Mouse (Mus musculus) cerebellum, adult 11-12 months (tissue): ENCODE data around the gene Trim3.

Source experiments
- DNase-seq: peaks from one replicate; pipeline ENCODE4 v3.0.0; 2022

Gene Trim3

DNA sequence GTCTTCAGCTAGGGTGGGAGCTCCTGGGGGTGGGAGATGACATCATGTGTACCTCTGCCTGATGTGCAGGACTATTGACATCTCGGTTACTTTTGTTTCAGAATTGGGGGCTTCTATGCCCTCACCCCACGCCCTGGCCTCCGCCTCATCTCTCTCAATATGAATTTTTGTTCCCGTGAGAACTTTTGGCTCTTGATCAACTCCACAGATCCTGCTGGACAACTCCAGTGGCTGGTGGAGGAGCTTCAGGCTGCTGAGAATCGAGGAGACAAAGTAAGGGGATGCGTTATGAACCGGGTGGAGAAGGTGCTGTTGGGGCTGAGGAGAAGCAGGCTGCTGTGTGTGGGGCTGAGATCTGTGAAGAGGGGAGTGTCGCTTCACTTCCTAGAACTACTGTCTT lies 77.0 kb downstream of the Trim3 start:
- DNase-seq = peak; percentile 46

DNA sequence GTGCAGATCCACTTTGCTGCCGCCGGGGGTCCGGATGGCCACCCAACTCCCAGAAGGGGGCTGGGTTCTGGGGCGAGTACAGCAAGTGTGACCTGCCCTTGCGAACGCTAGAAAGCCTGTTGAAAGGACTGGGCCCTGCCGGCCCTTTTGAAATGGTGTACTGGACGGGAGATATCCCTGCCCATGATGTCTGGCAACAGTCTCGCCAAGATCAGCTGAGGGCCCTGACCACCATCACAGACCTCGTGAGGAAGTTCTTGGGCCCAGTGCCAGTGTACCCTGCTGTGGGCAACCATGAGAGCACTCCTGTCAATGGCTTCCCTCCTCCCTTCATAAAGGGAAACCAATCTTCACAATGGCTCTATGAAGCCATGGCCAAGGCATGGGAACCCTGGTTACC lies 77.8 kb downstream of the Trim3 start:
- DNase-seq = peak; percentile 73
